Mouse (Mus musculus): ENCODE measurements around the gene Gast.
"Not testable (repeated sequence)": the region's sequence is repeated elsewhere in the genome, so short reads cannot be mapped to it uniquely, and the experiment has no call there.

Gast gene

DNA sequence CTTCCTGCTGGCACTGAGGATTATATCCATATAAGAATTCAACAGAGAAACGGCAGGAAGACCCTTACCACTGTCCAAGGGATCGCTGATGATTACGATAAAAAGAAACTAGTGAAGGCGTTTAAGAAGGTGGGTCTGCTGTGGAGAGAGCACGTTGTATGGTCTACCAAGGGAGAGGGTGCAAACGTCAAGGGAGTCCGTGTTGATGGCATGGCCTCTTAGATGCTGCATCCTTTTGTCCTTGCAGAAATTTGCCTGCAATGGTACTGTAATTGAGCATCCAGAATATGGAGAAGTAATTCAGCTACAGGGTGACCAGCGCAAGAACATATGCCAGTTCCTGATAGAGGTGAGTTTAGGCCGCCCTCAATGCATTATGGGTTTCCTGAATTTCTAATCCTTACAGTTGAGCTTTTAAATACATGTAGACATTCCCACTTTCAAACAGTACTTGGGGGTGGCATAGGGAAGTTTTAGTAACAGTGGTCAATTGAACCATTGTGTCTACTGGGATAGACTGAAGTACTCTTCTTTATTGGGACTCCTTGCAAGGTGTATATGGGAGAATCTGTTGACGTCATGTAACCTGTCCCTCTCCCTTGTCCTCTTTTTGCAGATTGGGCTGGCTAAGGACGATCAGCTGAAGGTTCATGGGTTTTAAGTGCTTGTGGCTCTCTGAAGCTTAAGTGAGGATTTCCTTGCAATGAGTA is 13.4 kb upstream of the Gast start:
- DNase-seq = not testable (repeated sequence)

GRCm38 (mm10) chr11:100321479-100322305 is 12.5 kb upstream of the Gast start:
- DNase-seq = not testable (repeated sequence)

- DNase-seq = no peak
Observed at GRCm38 (mm10) chr11:100322591-100323258, 11.5 kb upstream of the Gast start.

DNA sequence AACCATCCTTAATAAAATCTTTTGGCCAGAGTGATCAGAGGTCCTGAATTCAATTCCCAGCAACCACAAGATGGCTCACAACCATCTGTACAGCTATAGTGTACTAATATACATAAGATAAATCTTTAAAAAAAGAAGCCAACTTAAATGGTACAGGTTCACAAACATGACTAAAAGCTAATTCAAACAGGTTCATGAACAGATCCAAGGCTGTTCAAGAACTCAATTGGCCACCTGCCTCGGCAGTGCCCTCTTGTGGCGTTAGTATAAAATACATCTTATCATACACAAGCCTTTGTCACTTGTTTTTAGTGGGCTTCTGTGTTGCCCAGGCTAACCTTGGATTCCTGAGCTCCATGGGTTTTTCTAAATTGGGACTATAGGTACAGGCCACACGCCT is 10.6 kb upstream of the Gast start:
- DNase-seq = peak; percentile 78

DNA sequence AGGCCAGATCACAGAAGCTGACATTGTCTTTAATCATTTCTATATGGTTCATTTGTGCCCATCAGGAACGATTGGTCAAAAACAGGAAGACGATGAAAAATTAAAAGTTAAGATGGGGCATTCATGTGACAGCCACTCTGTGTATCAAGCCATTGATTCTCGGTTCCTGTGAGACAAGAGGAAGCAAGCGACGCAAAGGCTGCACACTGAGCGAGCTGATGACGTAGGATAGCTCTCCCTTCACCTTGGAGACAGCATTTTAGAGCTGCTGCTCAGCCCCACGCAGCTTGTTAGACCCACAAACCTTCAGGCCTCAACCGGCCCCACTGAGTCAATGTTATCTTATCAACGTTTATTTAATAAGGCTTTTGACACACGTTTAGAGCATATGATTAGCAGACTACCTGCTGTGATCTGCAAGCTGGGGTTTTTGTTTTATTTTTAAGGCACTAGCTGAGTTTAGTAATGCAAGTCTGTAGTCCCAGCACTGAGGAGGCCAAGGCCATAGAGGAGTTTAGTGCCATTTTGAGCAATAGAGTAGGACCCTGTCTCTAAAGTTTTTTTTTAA is 9.1 kb upstream of the Gast start:
- no peak for DNase-seq

DNA sequence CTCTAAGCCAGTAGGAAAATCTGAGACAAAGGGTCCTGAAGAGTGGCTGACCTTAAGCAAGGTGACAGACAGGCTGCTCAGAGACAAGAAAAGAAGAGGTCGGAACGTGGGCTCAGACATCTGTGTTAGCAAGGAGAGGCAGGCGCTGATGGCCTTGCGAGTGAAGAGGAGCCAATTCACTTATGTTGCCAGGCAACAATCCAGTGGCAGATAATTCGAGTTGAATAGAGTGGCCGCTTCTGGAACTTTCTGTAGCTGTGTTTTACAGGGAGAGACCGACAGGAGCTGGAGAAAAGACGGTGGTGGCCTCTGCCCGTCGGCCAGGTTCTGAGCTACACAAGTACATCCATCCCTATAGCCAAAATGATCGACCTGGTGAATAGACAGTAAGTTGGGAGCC is 6.9 kb upstream of the Gast start:
- DNase-seq = no peak

GRCm38 (mm10) chr11:100327761-100328160 is 6.4 kb upstream of the Gast start:
- no peak for DNase-seq

- DNase-seq = no peak
Observed at GRCm38 (mm10) chr11:100330235-100330634, 4.0 kb upstream of the Gast start.

DNA sequence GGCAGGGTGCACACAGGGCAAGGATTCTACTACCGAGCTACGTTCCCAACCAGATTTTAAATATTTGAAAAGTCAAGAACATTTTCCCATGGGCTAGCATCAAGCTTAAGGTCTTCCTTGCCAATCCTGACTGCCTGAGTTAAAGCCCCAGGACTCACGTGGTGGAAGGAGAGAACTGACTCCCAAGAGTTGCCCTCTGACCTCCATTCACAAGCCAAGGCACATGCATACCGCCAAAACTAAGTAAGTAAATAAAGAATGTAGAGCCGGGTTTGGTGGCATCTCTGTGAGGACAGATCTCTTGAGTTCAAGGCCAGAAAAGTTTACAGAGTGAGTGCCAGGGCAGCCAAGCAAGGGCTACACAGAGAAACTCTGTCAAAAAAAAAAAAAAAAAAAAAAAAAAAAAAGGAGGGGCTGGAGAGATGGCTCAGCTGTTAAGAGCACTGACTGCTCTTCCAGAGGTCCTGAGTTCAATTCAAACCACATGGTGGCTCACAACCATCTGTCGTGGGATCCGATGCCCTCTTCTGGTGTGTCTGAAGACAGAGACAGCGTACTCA is 3.3 kb upstream of the Gast start:
- DNase-seq = not testable (repeated sequence)

GRCm38 (mm10) chr11:100332766-100333515 is 1.3 kb upstream of the Gast start:
- no peak for DNase-seq

- peak; percentile 66 for DNase-seq
Observed at GRCm38 (mm10) chr11:100335731-100336130, 1.5 kb downstream of the Gast start.

DNA sequence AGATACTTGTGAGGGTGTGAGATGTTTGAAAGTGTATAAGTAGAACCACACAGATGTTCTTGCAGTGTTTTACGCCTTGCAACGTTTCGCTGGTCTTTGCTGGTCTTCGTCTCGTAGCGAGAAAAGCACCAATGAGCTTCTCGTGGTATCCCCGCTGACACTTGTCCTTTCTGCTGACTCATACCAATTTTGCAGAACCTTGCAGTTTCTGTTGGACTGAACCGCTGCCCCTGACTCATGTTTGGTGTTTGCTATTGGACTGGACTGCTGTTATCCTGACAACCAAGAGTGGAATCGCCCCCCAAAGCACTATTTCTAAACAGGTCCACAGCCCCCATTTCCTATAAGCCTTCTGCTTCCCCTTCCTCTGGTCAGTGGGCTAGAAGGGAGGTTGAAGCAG is 10.1 kb downstream of the Gast start:
- DNase-seq = no peak

DNA sequence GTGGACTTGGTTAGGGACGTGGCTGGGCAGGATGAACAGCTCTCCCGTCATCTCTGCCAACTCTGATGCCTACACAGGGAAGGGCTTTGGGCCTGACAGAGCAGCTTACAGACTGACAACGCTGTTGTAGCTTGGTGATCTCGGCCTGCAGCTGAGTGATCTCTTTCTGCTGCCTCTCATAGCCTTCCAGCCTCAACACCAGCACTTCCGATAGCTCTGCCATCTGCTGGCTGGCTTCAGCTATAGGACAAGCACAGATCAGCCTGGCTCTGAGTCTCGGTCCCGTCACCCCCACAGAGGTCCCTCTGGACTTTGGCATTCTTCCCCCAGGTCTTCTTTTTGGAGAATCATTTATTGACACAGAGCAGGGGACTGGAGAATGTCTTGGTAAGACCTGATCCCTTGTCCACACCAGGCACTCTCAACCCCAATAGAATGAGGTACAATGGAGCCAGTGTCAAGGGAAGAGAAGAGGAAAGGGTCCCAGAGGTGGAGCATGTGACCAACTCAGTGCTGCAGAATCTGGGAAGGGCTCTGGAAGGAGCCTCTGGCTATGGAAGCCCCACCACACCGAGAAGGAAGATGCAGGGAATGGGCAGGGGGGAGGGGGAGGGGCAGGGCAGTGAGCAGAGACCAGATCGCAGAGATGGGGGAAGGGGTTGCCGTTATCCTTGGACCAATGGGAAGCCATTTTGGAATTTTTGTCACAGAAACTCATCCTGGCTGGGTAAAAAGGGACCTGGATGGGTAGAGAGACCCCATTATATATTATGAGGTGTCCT is 18.1 kb downstream of the Gast start:
- peak; percentile 56 for DNase-seq

- peak; percentile 60 for DNase-seq
Observed at GRCm38 (mm10) chr11:100355151-100355951, 21.1 kb downstream of the Gast start.

GRCm38 (mm10) chr11:100355972-100356818 is 22.0 kb downstream of the Gast start, which contains the start of gene Hap1:
Gene Hap1, minus strand, starts transcription at chr11:100356128.
- DNase-seq = peak; percentile 89

DNA sequence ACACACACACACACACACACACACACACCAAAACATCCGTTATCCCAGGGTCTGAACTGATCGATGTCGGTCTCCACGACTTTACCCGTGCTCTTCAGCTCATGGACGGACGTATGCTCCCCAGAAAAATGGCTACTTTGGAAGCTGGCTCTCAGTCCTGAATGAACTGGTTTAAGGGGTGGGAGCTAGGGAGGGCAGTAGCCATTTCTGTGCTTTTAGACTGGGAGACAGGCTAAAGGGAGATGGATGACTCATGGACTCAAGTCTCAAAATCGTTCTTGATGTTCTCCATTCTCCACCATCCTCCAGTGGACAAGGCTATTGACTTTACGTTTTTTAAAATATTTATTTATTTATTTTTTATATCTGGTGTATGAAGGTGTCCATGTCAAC is 22.6 kb downstream of the Gast start:
- peak; percentile 27 for DNase-seq

DNA sequence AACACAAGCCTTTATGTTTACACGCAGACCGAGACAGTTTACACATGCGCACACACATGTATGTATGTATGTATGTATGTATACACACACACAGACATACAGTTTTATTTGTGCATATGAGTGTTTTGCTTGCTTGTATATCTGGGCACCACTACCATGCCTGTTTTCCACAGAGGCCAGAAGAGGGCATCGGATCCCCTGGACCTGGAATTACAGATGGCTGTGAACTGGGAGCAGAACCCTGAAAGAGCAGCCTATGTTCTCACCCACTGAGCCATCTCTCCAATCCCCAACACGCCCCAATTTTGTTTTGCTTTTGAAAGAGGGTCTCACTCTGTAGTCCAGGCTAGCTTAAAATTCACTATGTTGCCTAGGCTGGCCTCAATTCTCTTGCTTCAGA is 23.2 kb downstream of the Gast start:
- DNase-seq = no peak

DNA sequence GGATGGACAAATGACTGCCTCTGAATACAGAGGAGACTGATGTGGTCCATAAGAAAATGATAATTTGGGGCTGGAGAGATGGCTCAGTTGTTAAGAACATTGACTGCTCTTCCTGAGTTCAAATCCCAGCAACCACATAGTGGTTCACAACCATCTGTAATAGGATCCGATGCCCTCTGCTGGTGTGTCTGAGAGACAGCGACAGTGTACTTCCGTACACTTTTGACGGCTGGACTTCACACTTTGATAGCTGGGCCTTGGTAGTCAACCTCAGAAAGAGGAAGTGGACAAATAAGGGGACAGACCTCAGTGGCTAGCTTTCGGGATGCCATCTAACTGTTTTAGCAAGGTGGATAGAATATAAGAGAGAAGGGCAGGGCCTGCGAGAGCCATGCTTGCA is 26.0 kb downstream of the Gast start:
- no peak for DNase-seq

DNA sequence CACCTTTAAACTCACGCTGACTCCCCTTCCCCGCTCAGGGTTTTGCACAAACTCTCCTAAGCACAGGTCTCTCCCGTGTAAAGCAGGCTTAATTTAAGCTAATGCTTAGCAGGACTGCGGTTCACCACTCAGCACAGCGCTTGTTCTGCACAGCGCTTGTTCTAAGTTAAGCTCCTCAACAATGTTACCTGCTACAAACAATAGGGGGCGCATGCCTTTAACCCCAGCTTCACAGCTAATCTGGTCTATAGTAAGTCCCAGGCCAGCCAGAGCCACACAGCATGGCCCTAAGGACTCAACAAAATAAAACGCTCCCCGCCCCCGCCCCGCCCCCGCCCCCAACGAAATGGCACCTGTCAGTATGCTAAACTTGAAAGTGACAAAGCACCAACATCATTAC is 26.9 kb downstream of the Gast start:
- DNase-seq = not testable (repeated sequence)

Data from embryo, embryonic 11 days (tissue).